Mouse (Mus musculus) bone marrow macrophage, adult 2 months (primary cell): ENCODE results near the gene Trappc13. TPM values are rescaled to one million over a fixed set of nuclear protein-coding genes. Genes with fewer than 3 reads are reported as not detected.
A peak's percentile ranks its signal among the peaks of the same experiment; 100 is the strongest.

ENCODE experiments used
- H3K27ac ChIP-seq: 2 replicates; pipeline ENCODE4 v1.5.1; 2012; ENCODE audit warnings: low read depth, low read length; ENCODE audit not compliant: insufficient read depth
- H3K4me1 ChIP-seq: 2 replicates; pipeline ENCODE4 v1.6.1; 2012; ENCODE audit warnings: low read length; ENCODE audit not compliant: control insufficient read depth, insufficient read depth
- H3K4me3 ChIP-seq: 2 replicates; pipeline ENCODE4 v1.5.1; 2012; ENCODE audit warnings: mild to moderate bottlenecking, low read length, moderate library complexity; ENCODE audit not compliant: insufficient read depth
- CTCF ChIP-seq: IDR thresholded peaks from 2 replicates; pipeline ENCODE4 v1.5.1; 2012; ENCODE audit warnings: low read depth, mild to moderate bottlenecking, low read length, moderate library complexity
- POLR2A ChIP-seq: IDR thresholded peaks from 2 replicates; pipeline ENCODE4 v1.6.1; 2012; ENCODE audit warnings: mild to moderate bottlenecking, low read depth, low read length, borderline replicate concordance
- polyA plus RNA-seq: library from polyadenylated mRNA; stranded (reverse); fragments of >200 nt; gene quantifications from 2 replicates; pipeline ENCODE4 v1.2.4, GENCODE M21; 2012; ENCODE audit not compliant: missing spikeins, insufficient read depth, insufficient read length

Trappc13 gene
- polyA plus RNA-seq, 1 experiment, result 33.0 TPM

GRCm38 (mm10) chr13:104123662-104124381, 54.4 kb downstream of the Trappc13 start:
- Histone ChIP-seq H3K27ac (no peak overlapping the region), H3K4me3 (no peak overlapping the region), H3K4me1 (no peaks in the 10 kb centered on the region)
- TF ChIP-seq CTCF (no peak), POLR2A (no peak)

GRCm38 (mm10) chr13:104122078-104122840, 56.0 kb downstream of the Trappc13 start:
- no peaks in the 10 kb centered on the region for H3K4me1 ChIP-seq
- TF ChIP-seq CTCF, result no peak
- no peak for TF ChIP-seq POLR2A
- H3K4me3 ChIP-seq, result no peak overlapping the region
- no peak overlapping the region for H3K27ac ChIP-seq

GRCm38 (mm10) chr13:104114827-104115226, 63.4 kb downstream of the Trappc13 start:
- no peak overlapping the region for H3K4me3 ChIP-seq
- peaks cover 3% of the 10 kb centered on the region; the same call in 1 of the 2 replicates for H3K4me1 ChIP-seq
- TF ChIP-seq POLR2A, result no peak
- TF ChIP-seq CTCF, result no peak
- no peak overlapping the region for H3K27ac ChIP-seq

- H3K4me3 ChIP-seq, result no peak overlapping the region
- no peak for TF ChIP-seq CTCF
- TF ChIP-seq POLR2A, result no peak
- H3K4me1 ChIP-seq, result peaks cover 3% of the 10 kb centered on the region; the same call in 1 of the 2 replicates
- no peak overlapping the region for H3K27ac ChIP-seq
Measured at GRCm38 (mm10) chr13:104113782-104114181, 64.5 kb downstream of the Trappc13 start.

GRCm38 (mm10) chr13:104112266-104112900, 65.9 kb downstream of the Trappc13 start:
- TF ChIP-seq POLR2A (no peak), CTCF (no peak)
- Histone ChIP-seq H3K4me1 (peaks cover 3% of the 10 kb centered on the region; the same call in 1 of the 2 replicates), H3K4me3 (no peak overlapping the region), H3K27ac (no peak overlapping the region)

- Histone ChIP-seq H3K4me1 (peaks cover 3% of the 10 kb centered on the region; the same call in 1 of the 2 replicates), H3K4me3 (peak overlapping the region; percentile 98), H3K27ac (no peak overlapping the region)
- TF ChIP-seq POLR2A (no peak), CTCF (no peak)
Measured at GRCm38 (mm10) chr13:104110526-104110925, 67.7 kb downstream of the Trappc13 start.

GRCm38 (mm10) chr13:104109816-104110521, 68.3 kb downstream of the Trappc13 start:
- Histone ChIP-seq H3K27ac (no peak overlapping the region), H3K4me1 (peaks cover 3% of the 10 kb centered on the region; the same call in 1 of the 2 replicates), H3K4me3 (peak overlapping the region; percentile 98)
- TF ChIP-seq CTCF (no peak), POLR2A (no peak)

GRCm38 (mm10) chr13:104109288-104109815, 68.9 kb downstream of the Trappc13 start, which contains the start of the genes Nln and Sgtb:
Gene Nln, minus strand, starts transcription at chr13:104109614.
Gene Sgtb, plus strand, starts transcription at chr13:104109741.
- peaks cover 3% of the 10 kb centered on the region; the same call in 1 of the 2 replicates for H3K4me1 ChIP-seq
- peak within 1 kb of the TSS; percentile 27 for H3K27ac ChIP-seq
- H3K4me3 ChIP-seq, result peak within 1 kb of the TSS; percentile 98
- TF ChIP-seq CTCF, result no peak
- 0 out of 2 replicates have a peak, but pooled peaks have one; percentile 7 for TF ChIP-seq POLR2A
